8 mouse cellular contexts compared by ENCODE assay signal in genomic region chr10:128376455-128377211, GRCm38 (mm10). TPM values are rescaled to one million over a fixed set of nuclear protein-coding genes. Genes with fewer than 3 reads are reported as not detected.
A peak's percentile ranks its signal among the peaks of the same experiment; 100 is the strongest.
DNase-seq lines count a peak whose midpoint lies in the region; ATAC-seq and TF ChIP-seq lines count a peak whose summit lies in the region.

Gene Ankrd52 (plus strand): TSS chr10:128377115.

- WGBS in embryonic facial prominence, embryonic 10.5 days, result under 1% methylated on average over 73 of the region's 73 CpGs
- under 1% methylated on average over 51 of the region's 73 CpGs for WGBS in limb, embryonic 12.5 days
- under 1% methylated on average over 48 of the region's 73 CpGs for WGBS in midbrain, embryonic 14.5 days
- under 1% methylated on average over 48 of the region's 73 CpGs for WGBS in spleen, adult 2 months

- peaks cover 32% of the 10 kb centered on the region for H3K4me1 ChIP-seq in embryonic facial prominence, embryonic 10.5 days
- peaks cover 25% of the 10 kb centered on the region for H3K4me1 ChIP-seq in limb, embryonic 12.5 days (replicated peaks)
- H3K4me1 ChIP-seq in midbrain, embryonic 14.5 days (ENCODE audit: control insufficient read depth, insufficient read depth, low read length), result peaks cover 15% of the 10 kb centered on the region
- H3K4me1 ChIP-seq in spleen, adult 2 months (ENCODE audit: control insufficient read depth, insufficient read depth, insufficient read length), result peaks cover 9% of the 10 kb centered on the region; the same call in 1 of the 2 replicates

- no peaks in the 10 kb centered on the region for H3K27me3 ChIP-seq in embryonic facial prominence, embryonic 10.5 days (replicated peaks; ENCODE audit: low read depth, poor library complexity, severe bottlenecking)
- H3K27me3 ChIP-seq in limb, embryonic 12.5 days, result no peaks in the 10 kb centered on the region
- H3K27me3 ChIP-seq in midbrain, embryonic 14.5 days (ENCODE audit: control insufficient read depth, insufficient read depth, low read length), result no peaks in the 10 kb centered on the region
- H3K27me3 ChIP-seq in spleen, adult 2 months (ENCODE audit: control insufficient read depth, insufficient read depth, low read length), result no peaks in the 10 kb centered on the region

- peak within 1 kb of the TSS; percentile 99 for H3K27ac ChIP-seq in embryonic facial prominence, embryonic 10.5 days (replicated peaks)
- peak within 1 kb of the TSS; percentile 97 for H3K27ac ChIP-seq in limb, embryonic 12.5 days
- peak within 1 kb of the TSS; percentile 96 for H3K27ac ChIP-seq in midbrain, embryonic 14.5 days (replicated peaks; ENCODE audit: low read depth, low read length)
- peak within 1 kb of the TSS; percentile 95 for H3K27ac ChIP-seq in spleen, adult 2 months (ENCODE audit: insufficient read depth, low read length)

- DNase-seq in monocyte, adult 2 months (ENCODE audit: low read depth in 1 of 2, low spot score in 2 of 2), result peak; percentile 52 to 77
- peak; percentile 89 for DNase-seq in embryonic facial prominence, embryonic 10.5 days (ENCODE audit: low spot score)
- DNase-seq in heart, adult 11 months, result peak; percentile 99
- DNase-seq in kidney, adult 11 months, result peak; percentile 79
- DNase-seq in midbrain, embryonic 14.5 days, result peak; percentile 92
- DNase-seq in spleen, adult 2 months (ENCODE audit: low read depth in 1 of 2, low spot score in 2 of 2), result peak; percentile 42 to 82

- H3K4me2 ChIP-seq in limb, embryonic 12.5 days, result peak within 1 kb of the TSS; percentile 77
- H3K4me2 ChIP-seq in midbrain, embryonic 14.5 days (ENCODE audit: low read length), result peak within 1 kb of the TSS; percentile 79

- H3K9ac ChIP-seq in limb, embryonic 12.5 days (replicated peaks), result peak within 1 kb of the TSS; percentile 99
- H3K9ac ChIP-seq in midbrain, embryonic 14.5 days (replicated peaks; ENCODE audit: low read length), result peak within 1 kb of the TSS; percentile 99

- H3K36me3 ChIP-seq in embryonic facial prominence, embryonic 10.5 days (replicated peaks), result peaks cover 36% of the 10 kb centered on the region
- peaks cover 37% of the 10 kb centered on the region for H3K36me3 ChIP-seq in limb, embryonic 12.5 days
- H3K36me3 ChIP-seq in midbrain, embryonic 14.5 days (ENCODE audit: control insufficient read depth, insufficient read depth, low read length), result peaks cover 32% of the 10 kb centered on the region
- peaks cover 12% of the 10 kb centered on the region for H3K36me3 ChIP-seq in spleen, adult 2 months (ENCODE audit: control insufficient read depth, insufficient read depth, low read length)

- no peak for TF ChIP-seq POLR2A in spleen, adult 2 months (IDR thresholded peaks at IDR 0.05; ENCODE audit: low read depth, low read length)

- no peak for ATAC-seq in monocyte, adult 5-6 weeks (replicated peaks; ENCODE audit: insufficient number of reproducible peaks, low FRiP score, low TSS enrichment, poor library complexity, severe bottlenecking)
- ATAC-seq in limb, embryonic 12.5 days (ENCODE audit: insufficient number of reproducible peaks, insufficient read depth, low FRiP score, low TSS enrichment, low read depth), result peak; percentile 90
- ATAC-seq in midbrain, embryonic 14.5 days (ENCODE audit: low FRiP score, low TSS enrichment), result peak; percentile 93

- TF ChIP-seq CTCF in spleen, adult 2 months (IDR thresholded peaks at IDR 0.05; ENCODE audit: extremely low read depth, insufficient read depth, insufficient read length, insufficient replicate concordance), result peak; percentile 61

- no peaks in the 10 kb centered on the region for H3K9me3 ChIP-seq in embryonic facial prominence, embryonic 10.5 days
- H3K9me3 ChIP-seq in limb, embryonic 12.5 days, result no peaks in the 10 kb centered on the region
- H3K9me3 ChIP-seq in midbrain, embryonic 14.5 days (ENCODE audit: control insufficient read depth, low read length), result no peaks in the 10 kb centered on the region

- peak within 1 kb of the TSS; percentile 78 for H3K4me3 ChIP-seq in embryonic facial prominence, embryonic 10.5 days
- peak within 1 kb of the TSS; percentile 100 for H3K4me3 ChIP-seq in limb, embryonic 12.5 days (replicated peaks)
- peak within 1 kb of the TSS; percentile 99 for H3K4me3 ChIP-seq in midbrain, embryonic 14.5 days (replicated peaks; ENCODE audit: low read depth, low read length)
- peak within 1 kb of the TSS; percentile 92 for H3K4me3 ChIP-seq in spleen, adult 2 months (ENCODE audit: extremely low read depth, insufficient read depth, insufficient read length)

RNA-seq across cellular contexts. Expression of gene Ankrd52, which starts in this region (rescaled TPM):
- total RNA-seq in monocyte, adult 5-6 weeks (2017), result 6.5 to 18.2 TPM (median 8.3 TPM) in 3 replicates
- 12.1 and 12.4 TPM in 2 replicates for polyA plus RNA-seq in embryonic facial prominence, embryonic 10.5 days (2016; fragmentation: Nextera tagmentation; extraction: Ambion mirVana)
- polyA plus RNA-seq in limb, embryonic 12.5 days (2016; fragmentation: Nextera tagmentation; extraction: Ambion mirVana), result 13.5 and 14.8 TPM in 2 replicates
- 13.3 and 14.1 TPM in 2 replicates for polyA plus RNA-seq in midbrain, embryonic 14.5 days (2014; fragmentation: Nextera tagmentation; extraction: Ambion mirVana)
- polyA plus RNA-seq in spleen, adult 2 months (2012; rRNA removed), result 31.1 and 36.9 TPM in 2 replicates
